Mouse (Mus musculus) thymus, postnatal 25 days (tissue): ENCODE data around the gene Pclaf.

Experiments
- DNase-seq: peaks from one replicate; pipeline ENCODE4 v3.0.0; 2022

The Pclaf gene

DNA sequence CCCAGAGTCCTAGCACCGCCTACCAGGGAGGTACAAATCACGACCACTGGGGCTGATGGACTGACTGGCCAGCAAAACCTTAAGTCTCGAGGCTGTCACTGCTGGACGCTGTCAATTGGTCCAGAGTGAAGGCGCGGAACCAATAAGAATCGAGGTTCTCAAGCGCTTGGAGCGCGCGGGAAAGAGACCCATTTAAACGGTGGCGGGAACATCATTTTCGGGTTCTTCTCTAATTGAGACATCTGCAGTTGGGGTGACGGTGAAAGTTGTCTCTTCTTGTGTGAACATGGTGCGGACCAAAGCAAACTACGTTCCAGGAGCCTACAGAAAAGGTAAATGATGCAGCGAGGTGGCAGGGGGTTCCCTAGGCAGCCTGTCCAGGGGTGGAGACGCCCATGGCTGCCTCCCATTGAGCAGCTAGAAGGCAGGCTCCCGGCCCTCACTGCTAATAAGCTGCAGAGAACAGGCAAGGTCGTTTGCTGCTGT is at the start of gene Pclaf:
Gene Pclaf, plus strand, starts transcription at position 95 of the 486 bp plus-strand sequence.
- DNase-seq, result peak; percentile 70

DNA sequence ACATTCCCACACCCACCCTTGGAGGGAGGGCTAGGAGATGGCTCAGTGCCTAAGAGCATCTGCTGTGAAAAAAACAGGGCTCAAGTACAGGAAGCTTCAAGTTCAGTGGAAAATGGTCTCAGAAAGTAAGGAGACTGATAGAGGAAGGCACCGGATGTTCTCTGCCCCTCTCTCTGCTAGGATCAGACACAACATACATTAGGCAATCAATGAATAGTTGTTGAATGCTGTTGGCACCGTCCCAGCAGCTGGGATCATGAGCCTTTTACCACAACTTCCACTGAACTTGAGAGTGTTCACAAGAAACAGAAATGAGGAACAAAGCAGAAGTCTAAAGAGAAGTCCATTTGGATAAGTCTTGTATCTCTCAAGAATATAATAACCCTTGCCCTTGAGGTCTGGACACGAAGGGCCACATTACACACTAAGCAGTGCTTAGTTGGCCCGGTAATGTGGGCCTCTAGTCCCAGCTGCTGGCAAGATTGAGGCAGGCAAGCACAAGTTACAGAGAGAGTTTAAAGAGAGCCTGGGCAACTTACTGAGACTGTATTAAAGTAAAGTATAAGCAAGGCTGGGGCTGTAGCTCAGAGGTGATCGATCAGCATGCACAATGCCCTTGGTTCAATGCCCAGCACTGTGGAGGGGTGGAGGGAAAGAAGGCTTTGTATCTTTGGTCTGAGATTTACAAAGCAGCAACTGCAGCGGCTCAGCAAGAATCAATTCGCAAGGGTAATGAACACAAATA is 45.4 kb upstream of the Pclaf start:
- DNase-seq, result no peak

GRCm38 (mm10) chr9:65848154-65848553 is 41.9 kb upstream of the Pclaf start:
- no peak for DNase-seq

DNA sequence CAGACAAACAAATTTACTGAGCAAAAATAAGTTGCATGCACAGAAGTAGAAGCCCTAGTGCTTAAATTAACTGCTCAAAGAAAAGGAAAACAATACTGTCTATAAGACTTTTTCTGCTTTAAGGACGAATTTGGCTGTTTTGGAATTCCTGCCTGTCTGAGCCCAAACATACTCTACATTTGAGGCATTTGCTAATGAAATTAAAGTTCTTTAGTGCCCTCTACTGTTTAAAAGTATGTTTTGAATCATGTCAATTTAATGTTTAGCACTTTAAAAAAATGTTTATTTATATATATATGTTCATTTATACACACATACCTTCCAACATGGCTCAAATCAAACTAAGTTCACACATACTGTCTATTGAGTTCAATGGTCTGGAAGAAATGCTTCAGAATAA is 39.8 kb upstream of the Pclaf start:
- DNase-seq, result no peak

DNA sequence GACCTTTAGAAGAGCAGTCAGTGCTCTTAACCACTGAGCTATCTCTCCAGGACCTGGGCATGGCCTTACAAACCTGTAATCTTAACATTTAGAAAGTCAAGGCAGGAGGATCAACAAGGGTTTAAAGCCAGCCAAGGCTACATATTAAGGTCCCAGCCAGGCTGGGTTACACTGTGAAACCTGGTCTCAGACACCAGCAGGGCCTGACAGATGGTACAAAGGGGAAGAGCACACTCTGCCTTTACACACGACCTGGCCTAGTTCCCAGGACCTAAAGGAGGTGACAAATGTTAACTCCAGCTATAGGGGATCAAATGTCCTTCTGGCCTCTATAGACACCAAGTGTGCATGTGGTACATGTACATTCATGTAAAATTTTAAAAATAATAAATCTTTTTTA is 30.4 kb upstream of the Pclaf start:
- no peak for DNase-seq

DNA sequence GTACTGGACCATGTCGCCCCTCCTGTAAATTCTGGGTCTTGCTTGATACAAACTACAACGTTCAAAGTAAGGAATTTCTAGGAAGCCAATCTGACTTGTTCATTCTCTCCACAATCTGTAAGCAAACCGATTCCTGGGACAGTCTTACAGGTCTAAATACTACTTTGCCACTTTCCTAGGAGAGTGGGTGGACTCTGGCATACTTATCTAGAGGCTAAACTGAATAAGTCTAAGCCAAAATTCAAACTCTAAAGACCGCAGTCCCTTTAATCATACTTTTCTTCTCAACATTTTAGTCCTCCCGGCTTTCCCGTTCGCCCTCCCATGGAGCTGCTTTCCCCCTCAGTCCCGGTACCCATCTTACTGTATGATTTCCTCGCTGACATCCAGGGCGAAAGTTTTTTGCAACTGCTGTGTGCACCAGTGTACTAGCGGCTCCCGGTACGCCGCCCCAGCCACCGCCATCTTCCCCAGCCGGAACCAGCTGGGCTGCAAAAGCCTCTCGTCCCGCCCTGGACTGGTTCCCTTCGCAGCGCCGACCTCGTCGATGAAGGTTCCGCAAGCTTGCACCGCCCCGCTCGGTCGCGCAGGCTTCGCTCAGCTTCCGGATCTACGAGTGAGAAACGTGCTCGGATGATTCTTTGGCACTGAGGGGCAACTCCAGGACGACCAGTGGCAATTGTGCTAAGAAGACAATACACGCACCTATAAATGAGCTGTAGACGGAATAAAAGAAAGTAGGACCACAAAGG is 5.3 kb upstream of the Pclaf start:
- DNase-seq, result peak; percentile 89

DNA sequence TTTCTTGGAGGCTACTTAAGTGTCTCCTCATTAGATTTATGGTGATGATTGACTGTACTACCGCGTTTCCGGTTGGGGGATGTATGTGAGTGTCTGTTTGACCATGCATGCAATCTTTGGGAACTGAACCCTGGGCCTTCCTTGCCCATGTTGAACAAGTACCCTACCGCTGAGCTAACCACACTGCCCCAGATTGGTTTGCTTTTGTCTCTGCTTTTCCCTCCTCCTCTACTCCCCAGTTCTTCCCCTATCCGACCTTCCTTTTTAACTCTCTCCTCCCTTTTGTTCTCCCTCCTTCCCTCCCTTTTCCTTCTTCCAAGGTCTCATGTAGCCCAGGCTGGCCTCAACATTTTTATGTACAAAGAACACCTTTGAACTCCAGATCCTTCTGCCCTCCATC is 1.1 kb downstream of the Pclaf start:
- DNase-seq, result peak; percentile 10

GRCm38 (mm10) chr9:65896977-65897376 is 6.9 kb downstream of the Pclaf start:
- no peak for DNase-seq

GRCm38 (mm10) chr9:65902879-65903278 is 12.8 kb downstream of the Pclaf start:
- no peak for DNase-seq

GRCm38 (mm10) chr9:65903419-65903818 is 13.4 kb downstream of the Pclaf start:
- DNase-seq, result peak; percentile 14

DNA sequence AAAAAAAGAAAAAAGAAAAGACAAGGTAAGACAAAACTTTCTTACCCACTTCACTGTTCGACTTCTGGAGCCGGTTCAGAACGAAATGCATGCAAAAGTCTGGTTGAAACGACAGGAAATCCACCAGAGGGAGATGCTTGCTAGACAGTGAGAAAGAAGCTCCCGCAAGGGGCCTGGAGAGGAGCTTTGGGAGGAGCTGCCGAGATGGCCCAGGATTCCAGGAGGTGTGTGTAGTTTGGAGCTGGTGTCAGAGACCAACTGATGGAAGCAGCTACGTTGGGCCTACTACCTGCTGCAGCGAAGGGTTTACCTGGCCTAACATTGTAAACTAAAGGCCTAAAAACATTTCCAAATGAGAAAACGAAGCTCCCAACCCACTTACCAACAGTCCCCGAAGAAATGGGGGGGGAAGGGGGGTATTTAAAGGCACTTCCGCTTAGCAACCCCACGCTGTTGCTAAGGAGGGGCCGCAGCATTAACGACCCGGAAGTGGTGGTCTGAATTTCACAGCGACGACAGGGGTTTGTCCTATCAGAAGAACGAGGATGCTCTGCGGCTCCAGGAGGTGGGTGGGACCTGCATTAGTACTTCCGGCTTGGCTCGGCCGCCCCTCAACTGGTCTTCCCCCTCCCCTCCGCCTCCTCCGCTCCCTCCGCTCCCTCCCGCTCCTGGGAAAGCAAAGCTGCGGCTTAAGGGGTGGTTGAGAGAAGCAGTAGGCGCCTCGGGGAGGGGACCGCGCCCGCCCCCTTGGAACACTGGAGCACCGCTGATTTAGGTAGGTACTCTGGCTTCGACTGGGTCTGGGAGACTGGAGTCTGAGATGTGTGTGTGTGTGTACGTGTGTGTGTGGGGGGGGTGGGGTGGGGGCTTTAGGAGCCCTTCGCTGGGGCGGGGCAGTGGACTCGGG is 18.6 kb downstream of the Pclaf start, which contains the start of the genes Trip4 and Csnk1g1:
Gene Trip4, minus strand, starts transcription at position 401 of the 907 bp plus-strand sequence.
Gene Csnk1g1, plus strand, starts transcription at position 531 of the 907 bp plus-strand sequence.
- DNase-seq, result peak; percentile 88

- peak; percentile 74 for DNase-seq
These were observed 19.3 kb downstream of the Pclaf start for GRCm38 (mm10) chr9:65909301-65909801.

DNA sequence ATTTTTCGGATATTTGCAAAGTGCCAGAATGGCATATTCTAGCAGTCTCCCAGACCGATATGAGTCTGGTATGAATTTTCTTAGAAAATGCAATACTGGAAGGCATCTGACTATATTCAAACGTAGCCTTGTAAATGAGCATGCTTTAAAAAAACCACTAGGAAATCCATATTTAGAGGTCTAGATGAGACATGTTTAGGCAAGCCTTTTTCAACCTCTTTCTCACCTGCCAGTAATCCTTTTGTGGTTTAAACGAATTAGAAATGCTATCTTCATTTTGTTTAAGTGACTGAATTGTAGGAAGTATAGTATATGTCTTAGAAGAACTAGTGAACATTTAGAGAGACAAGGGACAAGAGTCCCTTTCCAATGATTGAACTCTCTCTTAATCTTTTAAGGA is 19.8 kb downstream of the Pclaf start:
- DNase-seq, result no peak

- no peak for DNase-seq
These were observed 23.9 kb downstream of the Pclaf start for GRCm38 (mm10) chr9:65913976-65914375.

DNA sequence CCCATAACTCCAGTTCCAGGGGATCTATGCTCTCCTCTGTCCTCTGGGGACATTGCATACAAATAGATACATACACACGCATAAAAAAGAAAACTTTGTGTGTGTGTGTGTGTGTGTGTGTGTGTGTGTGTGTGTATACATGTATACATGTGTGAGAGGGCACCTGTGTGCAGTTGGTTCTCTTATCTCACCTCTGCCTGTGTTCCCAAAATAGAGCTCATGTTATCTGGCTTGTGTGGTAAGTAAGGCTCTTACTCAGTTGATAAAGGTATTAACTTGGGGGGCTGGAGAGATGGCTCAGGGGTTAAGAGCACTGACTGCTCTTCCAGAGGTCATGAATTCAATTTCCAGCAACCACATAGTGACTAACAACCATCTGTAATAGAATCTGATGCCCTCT is 27.0 kb downstream of the Pclaf start:
- DNase-seq, result no peak

- no peak for DNase-seq
These were observed 38.4 kb downstream of the Pclaf start for GRCm38 (mm10) chr9:65928456-65928855.

- DNase-seq, result no peak
These were observed 39.8 kb downstream of the Pclaf start for GRCm38 (mm10) chr9:65929826-65930225.

DNA sequence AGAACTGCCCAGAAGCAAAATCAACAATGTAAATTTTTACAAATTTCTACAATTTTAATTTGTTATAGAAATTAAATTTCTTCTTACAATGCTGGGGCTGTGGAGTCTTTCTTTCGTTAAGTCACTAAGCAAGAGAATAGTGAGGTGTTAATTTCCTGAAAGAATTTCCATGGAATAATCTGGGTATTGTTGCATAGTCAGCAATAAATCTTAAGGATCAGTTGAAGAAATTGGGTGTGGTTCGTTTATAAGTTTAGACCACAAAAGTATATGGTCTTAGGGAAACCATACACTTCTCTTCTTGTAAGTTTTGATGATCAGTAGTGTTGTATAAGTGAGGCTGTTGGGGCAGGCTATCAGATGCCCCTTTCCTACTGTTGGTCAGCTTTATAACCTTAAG is 47.5 kb downstream of the Pclaf start:
- DNase-seq, result no peak

GRCm38 (mm10) chr9:65951082-65951587 is 61.1 kb downstream of the Pclaf start:
- no peak for DNase-seq
